Mouse (Mus musculus) small intestine, adult 2 months (tissue): ENCODE data around the gene Cyp4v3. TPM values are rescaled to one million over a fixed set of nuclear protein-coding genes. Genes with fewer than 3 reads are reported as not detected.

Experiments
- H3K27ac ChIP-seq: fragments of 200-500 bp; 2 replicates; pipeline ENCODE4 v1.5.1; 2012; ENCODE audit warnings: low read depth, low read length, control low read depth, inconsistent platforms; ENCODE audit not compliant: insufficient read depth
- H3K27me3 ChIP-seq: fragments of 200-500 bp; 2 replicates; pipeline ENCODE4 v1.6.1; 2012; ENCODE audit warnings: mild to moderate bottlenecking, moderate library complexity, low read length, inconsistent platforms; ENCODE audit not compliant: control insufficient read depth, insufficient read depth
- H3K36me3 ChIP-seq: fragments of 200-500 bp; 2 replicates; pipeline ENCODE4 v1.6.1; 2012; ENCODE audit warnings: mild to moderate bottlenecking, low read length, control low read depth, inconsistent platforms; ENCODE audit not compliant: control insufficient read depth, insufficient read depth
- H3K4me1 ChIP-seq: fragments of 200-500 bp; 2 replicates; pipeline ENCODE4 v1.6.1; 2012; ENCODE audit warnings: low read length, inconsistent platforms, mixed read lengths; ENCODE audit not compliant: control insufficient read depth, insufficient read depth, insufficient read length
- H3K4me3 ChIP-seq: fragments of 200-500 bp; 2 replicates; pipeline ENCODE4 v1.5.1; 2012; ENCODE audit warnings: low read depth, mild to moderate bottlenecking, control low read depth, inconsistent platforms, low read length, moderate library complexity
- CTCF ChIP-seq: fragments of 200-500 bp; IDR thresholded peaks from 2 replicates; pipeline ENCODE4 v1.5.1; 2012; ENCODE audit warnings: low read depth, mild to moderate bottlenecking, control low read depth, inconsistent platforms, low read length, moderate library complexity, mixed read lengths; ENCODE audit not compliant: insufficient replicate concordance, insufficient read length; ENCODE audit errors: extremely low read depth
- POLR2A ChIP-seq: fragments of 200-500 bp; IDR thresholded peaks from 2 replicates; pipeline ENCODE4 v1.6.1; 2012; ENCODE audit warnings: low read depth, mild to moderate bottlenecking, control low read depth, inconsistent platforms, low read length, moderate library complexity
- WGBS: fragments of 180-500 bp; shearing (Covaris S2); methylation state at CpG from one replicate; pipeline ENCODE4 v1.1.7; 2018; 5-methylcytosine and 5-hydroxymethylcytosine counted together
- polyA plus RNA-seq: library from polyadenylated mRNA; depleted of rRNA; stranded (reverse); fragments of >200 nt; gene quantifications from 2 replicates; pipeline ENCODE4 v1.2.3, GENCODE M21; 2012

The Cyp4v3 gene
- polyA plus RNA-seq, 1 experiment: 37.4 TPM

- TF ChIP-seq POLR2A (no peak), CTCF (no peak)
- no peak overlapping the region for H3K4me3 ChIP-seq
- peaks cover under 1% of the 10 kb centered on the region; the same call in 1 of the 2 replicates for H3K4me1 ChIP-seq
- no peak overlapping the region for H3K27ac ChIP-seq
- 79% methylated on average over 3 of the region's 3 CpGs for WGBS
- H3K27me3 ChIP-seq: no peaks in the 10 kb centered on the region
- H3K36me3 ChIP-seq: no peaks in the 10 kb centered on the region
These were observed 55.6 kb downstream of the Cyp4v3 start for GRCm38 (mm10) chr8:45277453-45277852.

- Histone ChIP-seq H3K27ac (no peak overlapping the region), H3K27me3 (no peaks in the 10 kb centered on the region), H3K36me3 (no peaks in the 10 kb centered on the region), H3K4me1 (no peaks in the 10 kb centered on the region), H3K4me3 (no peak overlapping the region)
- no peak for TF ChIP-seq POLR2A
- TF ChIP-seq CTCF: no peak
- WGBS: 82% methylated on average over 4 of the region's 4 CpGs
These were observed 58.7 kb downstream of the Cyp4v3 start for GRCm38 (mm10) chr8:45274317-45274716.

- Histone ChIP-seq H3K27ac (no peak overlapping the region), H3K4me3 (no peak overlapping the region), H3K36me3 (no peaks in the 10 kb centered on the region), H3K4me1 (peaks cover 7% of the 10 kb centered on the region; the same call in 1 of the 2 replicates), H3K27me3 (no peaks in the 10 kb centered on the region)
- TF ChIP-seq POLR2A (no peak), CTCF (no peak)
These were observed 64.0 kb downstream of the Cyp4v3 start for GRCm38 (mm10) chr8:45269056-45269455.

GRCm38 (mm10) chr8:45268485-45268884 lies 64.5 kb downstream of the Cyp4v3 start:
- TF ChIP-seq CTCF (no peak), POLR2A (no peak)
- H3K27ac ChIP-seq: no peak overlapping the region
- H3K4me3 ChIP-seq: no peak overlapping the region
- peaks cover 7% of the 10 kb centered on the region; the same call in 1 of the 2 replicates for H3K4me1 ChIP-seq
- no peaks in the 10 kb centered on the region for H3K27me3 ChIP-seq
- no peaks in the 10 kb centered on the region for H3K36me3 ChIP-seq

GRCm38 (mm10) chr8:45267611-45268391 lies 65.2 kb downstream of the Cyp4v3 start:
- no peaks in the 10 kb centered on the region for H3K27me3 ChIP-seq
- H3K4me1 ChIP-seq: peaks cover 7% of the 10 kb centered on the region; the same call in 1 of the 2 replicates
- H3K27ac ChIP-seq: no peak overlapping the region
- WGBS: 41% methylated on average over 4 of the region's 4 CpGs
- H3K36me3 ChIP-seq: no peaks in the 10 kb centered on the region
- H3K4me3 ChIP-seq: no peak overlapping the region
- TF ChIP-seq CTCF (no peak), POLR2A (no peak)

GRCm38 (mm10) chr8:45266993-45267392 lies 66.0 kb downstream of the Cyp4v3 start:
- peaks cover 7% of the 10 kb centered on the region; the same call in 1 of the 2 replicates for H3K4me1 ChIP-seq
- no peaks in the 10 kb centered on the region for H3K27me3 ChIP-seq
- no peak overlapping the region for H3K27ac ChIP-seq
- H3K36me3 ChIP-seq: no peaks in the 10 kb centered on the region
- 30% methylated on average over 8 of the region's 8 CpGs for WGBS
- H3K4me3 ChIP-seq: no peak overlapping the region
- TF ChIP-seq CTCF (no peak), POLR2A (no peak)

GRCm38 (mm10) chr8:45264918-45265317 lies 68.1 kb downstream of the Cyp4v3 start:
- Histone ChIP-seq H3K4me1 (peaks cover 7% of the 10 kb centered on the region; the same call in 1 of the 2 replicates), H3K27me3 (no peaks in the 10 kb centered on the region), H3K27ac (no peak overlapping the region), H3K4me3 (no peak overlapping the region), H3K36me3 (no peaks in the 10 kb centered on the region)
- 28% methylated on average over 4 of the region's 4 CpGs for WGBS
- TF ChIP-seq CTCF (no peak), POLR2A (no peak)

GRCm38 (mm10) chr8:45262851-45263250 lies 70.2 kb downstream of the Cyp4v3 start:
- no peaks in the 10 kb centered on the region for H3K27me3 ChIP-seq
- TF ChIP-seq POLR2A (no peak), CTCF (no peak)
- no peak overlapping the region for H3K27ac ChIP-seq
- peaks cover 5% of the 10 kb centered on the region; the same call in 1 of the 2 replicates for H3K4me1 ChIP-seq
- H3K36me3 ChIP-seq: no peaks in the 10 kb centered on the region
- no peak overlapping the region for H3K4me3 ChIP-seq
- WGBS: 86% methylated on average over 3 of the region's 3 CpGs
